Mouse (Mus musculus): ENCODE data around the gene Heatr4.
A peak's percentile ranks its signal among the peaks of the same experiment; 100 is the strongest.

Heatr4 gene

GRCm38 (mm10) chr12:83937600-83937999 is 47.1 kb downstream of the Heatr4 start:
- peak; percentile 49 for DNase-seq (ENCODE audit: low read depth)

- DNase-seq (ENCODE audit: low read depth), result peak; percentile 74
Observed at GRCm38 (mm10) chr12:83929186-83929804, 55.4 kb downstream of the Heatr4 start.

GRCm38 (mm10) chr12:83927747-83928146 is 56.9 kb downstream of the Heatr4 start:
- DNase-seq (ENCODE audit: low read depth), result peak; percentile 69

- no peak for DNase-seq (ENCODE audit: low read depth)
Observed at GRCm38 (mm10) chr12:83926061-83926460, 58.6 kb downstream of the Heatr4 start.

- DNase-seq (ENCODE audit: low read depth), result no peak
Observed at GRCm38 (mm10) chr12:83925160-83925703, 59.4 kb downstream of the Heatr4 start.

GRCm38 (mm10) chr12:83924332-83924731 is 60.3 kb downstream of the Heatr4 start:
- DNase-seq (ENCODE audit: low read depth), result no peak

- no peak for DNase-seq (ENCODE audit: low read depth)
Observed at GRCm38 (mm10) chr12:83923486-83923859, 61.2 kb downstream of the Heatr4 start.

GRCm38 (mm10) chr12:83922724-83923485 is 61.7 kb downstream of the Heatr4 start:
- no peak for DNase-seq (ENCODE audit: low read depth)

- DNase-seq (ENCODE audit: low read depth), result peak; percentile 100
Observed at GRCm38 (mm10) chr12:83921535-83922381, 62.9 kb downstream of the Heatr4 start, which contains the start of gene Numb. TSS of gene Numb (minus strand) at chr12:83921934.

GRCm38 (mm10) chr12:83920721-83921441 is 63.8 kb downstream of the Heatr4 start:
- no peak for DNase-seq (ENCODE audit: low read depth)

- no peak for DNase-seq (ENCODE audit: low read depth)
Observed at GRCm38 (mm10) chr12:83916884-83917283, 67.8 kb downstream of the Heatr4 start.

GRCm38 (mm10) chr12:83914797-83915196 is 69.9 kb downstream of the Heatr4 start:
- no peak for DNase-seq (ENCODE audit: low read depth)

GRCm38 (mm10) chr12:83914202-83914740 is 70.4 kb downstream of the Heatr4 start:
- DNase-seq (ENCODE audit: low read depth), result peak; percentile 30

GRCm38 (mm10) chr12:83910451-83910850 is 74.2 kb downstream of the Heatr4 start:
- no peak for DNase-seq (ENCODE audit: low read depth)
